Mouse (Mus musculus) ES-Bruce4 (cell line): Measurements from ENCODE around the gene Fbxo8.

ENCODE experiments used
- CTCF ChIP-seq: IDR thresholded peaks from one replicate; pipeline ENCODE4 v1.8.1; 2011; ENCODE audit warnings: low read depth, low read length
- EP300 ChIP-seq: IDR thresholded peaks from 2 replicates; pipeline ENCODE4 v1.6.1; 2011; ENCODE audit warnings: low read depth, low read length; ENCODE audit not compliant: insufficient read depth
- POLR2A ChIP-seq: IDR thresholded peaks from one replicate; pipeline ENCODE4 v1.8.1; 2011; ENCODE audit warnings: low read length; ENCODE audit not compliant: insufficient read depth

DNA sequence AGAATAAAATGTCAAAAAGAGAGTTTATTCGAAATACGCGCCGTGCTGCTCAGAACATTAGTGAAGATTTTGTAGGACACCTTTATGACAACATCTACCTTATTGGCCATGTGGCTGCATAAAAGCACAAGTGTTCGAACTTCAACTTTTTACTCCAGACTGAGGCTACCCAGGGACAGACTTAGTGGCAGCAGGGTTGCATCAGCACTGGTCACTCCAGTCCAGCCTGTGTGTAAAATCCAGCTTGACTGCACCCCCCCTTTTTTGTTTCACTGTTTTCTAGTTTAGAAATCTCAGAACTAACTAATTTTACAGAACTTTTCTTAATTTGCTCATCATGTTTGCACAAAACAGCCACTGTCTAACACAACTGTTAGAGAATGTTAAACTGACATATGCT lies 40.6 kb downstream of the Fbxo8 start:
- TF ChIP-seq POLR2A (no peak), CTCF (no peak), EP300 (no peak)
